Mouse (Mus musculus) brain, embryonic 14.5 days (tissue): ENCODE results near the gene Tesk2.

Experiments used
- CTCF ChIP-seq: fragments of 200-500 bp; IDR thresholded peaks from 2 replicates; pipeline ENCODE4 v1.5.1; 2012; ENCODE audit warnings: inconsistent platforms, mild to moderate bottlenecking, moderate library complexity, borderline replicate concordance; ENCODE audit not compliant: insufficient read depth, insufficient read length; ENCODE audit errors: extremely low read depth
- POLR2A ChIP-seq: fragments of 200-500 bp; IDR thresholded peaks from 2 replicates; pipeline ENCODE4 v1.6.1; 2012; ENCODE audit warnings: mild to moderate bottlenecking, inconsistent platforms, borderline replicate concordance; ENCODE audit not compliant: poor library complexity, insufficient read depth, insufficient read length, severe bottlenecking; ENCODE audit errors: extremely low read depth

DNA sequence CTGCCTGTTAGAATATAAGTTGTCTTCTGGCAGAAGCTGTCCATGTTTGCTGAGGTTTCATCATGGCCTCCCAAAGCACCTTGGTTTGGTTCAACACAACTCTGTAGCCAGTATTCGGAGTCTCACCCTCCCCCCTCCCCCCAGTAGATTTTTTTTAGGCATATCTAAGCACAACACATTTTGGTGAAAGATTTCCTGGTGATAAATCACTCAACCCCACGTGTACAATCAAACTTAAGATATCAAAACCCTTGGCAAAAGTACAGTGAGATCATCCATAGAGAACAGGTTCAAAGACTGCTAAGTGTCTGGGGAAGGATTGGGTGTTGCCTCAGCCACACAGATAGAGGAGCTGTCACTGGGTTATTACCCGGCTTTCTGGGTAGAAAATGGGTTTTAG, 90.3 kb downstream of the Tesk2 start:
- TF ChIP-seq CTCF (no peak), POLR2A (no peak)
